Mouse (Mus musculus): Measurements from ENCODE around the gene Zcwpw1.

DNA sequence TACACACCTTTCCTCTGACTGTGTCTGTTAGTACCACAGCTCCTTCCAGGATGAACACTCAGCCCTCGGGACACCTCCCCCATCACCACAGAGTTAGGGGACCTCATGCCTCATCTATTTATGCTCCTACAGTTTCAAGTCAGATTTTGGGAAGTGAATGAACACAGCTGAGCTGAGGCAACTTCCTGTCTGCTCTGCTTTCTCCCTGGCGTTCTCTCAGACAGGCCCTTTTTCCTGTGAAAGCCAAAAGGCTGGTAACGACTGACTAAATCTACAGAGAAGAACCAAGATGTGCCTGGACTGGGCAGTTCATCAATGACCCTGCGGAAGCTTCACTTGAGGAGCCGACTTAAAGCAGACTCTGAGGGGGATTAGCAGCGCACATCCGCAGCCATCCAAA is 42.6 kb downstream of the Zcwpw1 start:
- TF ChIP-seq POLR2A (IDR thresholded peaks at IDR 0.05; ENCODE audit: low read depth, low read length) = no peak
- no peak for TF ChIP-seq CTCF (IDR thresholded peaks at IDR 0.05; ENCODE audit: extremely low read depth, insufficient read length, insufficient replicate concordance, low read depth, low read length)
